Mouse (Mus musculus): ENCODE data around the gene Sec63.
A peak's percentile ranks its signal among the peaks of the same experiment; 100 is the strongest.

Gene Sec63

DNA sequence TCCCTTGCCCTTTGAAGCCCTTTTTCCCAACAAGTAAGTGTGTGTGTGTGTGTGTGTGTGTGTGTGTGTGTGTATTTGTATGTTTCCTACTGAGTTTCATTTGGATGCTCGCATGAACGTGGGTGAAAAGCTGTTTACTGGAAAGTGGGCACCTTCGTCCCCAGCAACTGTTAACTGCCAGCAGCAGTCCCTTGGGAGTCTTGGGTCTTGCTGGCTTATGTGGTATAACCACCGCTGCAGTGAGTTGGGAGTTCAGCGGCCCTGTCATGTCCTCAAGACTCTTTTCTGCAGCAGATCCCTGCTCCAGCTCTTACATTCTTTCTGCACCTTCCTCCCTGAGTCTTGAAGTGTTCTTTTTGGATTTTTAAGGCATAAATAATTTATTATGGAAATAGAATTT lies 65.9 kb downstream of the Sec63 start:
- DNase-seq (ENCODE audit: extremely low read depth, insufficient read length, low spot score) = no peak

- DNase-seq (ENCODE audit: extremely low read depth, insufficient read length, low spot score) = no peak
These were observed 68.7 kb downstream of the Sec63 start for GRCm38 (mm10) chr10:42830007-42830406.

DNA sequence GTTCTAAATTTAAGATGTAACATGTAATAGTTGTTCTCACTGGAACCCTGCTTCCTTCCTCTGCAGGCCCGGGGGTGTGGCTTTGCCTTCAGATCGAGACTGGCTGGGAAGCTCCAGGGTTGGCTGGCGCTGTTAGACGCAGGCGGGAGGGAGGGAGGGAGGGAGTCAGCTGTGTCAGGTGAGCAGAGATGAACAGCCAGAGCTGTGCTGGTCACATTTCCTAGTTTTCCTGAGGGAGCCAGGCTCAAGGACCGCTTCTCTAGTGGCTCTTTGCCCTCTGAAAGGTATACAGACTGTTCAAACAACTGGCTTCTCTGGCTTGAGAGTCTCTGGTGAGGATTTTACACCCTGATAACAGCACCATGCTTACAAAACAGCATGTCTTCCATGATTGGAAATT lies 69.1 kb downstream of the Sec63 start:
- no peak for DNase-seq (ENCODE audit: extremely low read depth, insufficient read length, low spot score)

DNA sequence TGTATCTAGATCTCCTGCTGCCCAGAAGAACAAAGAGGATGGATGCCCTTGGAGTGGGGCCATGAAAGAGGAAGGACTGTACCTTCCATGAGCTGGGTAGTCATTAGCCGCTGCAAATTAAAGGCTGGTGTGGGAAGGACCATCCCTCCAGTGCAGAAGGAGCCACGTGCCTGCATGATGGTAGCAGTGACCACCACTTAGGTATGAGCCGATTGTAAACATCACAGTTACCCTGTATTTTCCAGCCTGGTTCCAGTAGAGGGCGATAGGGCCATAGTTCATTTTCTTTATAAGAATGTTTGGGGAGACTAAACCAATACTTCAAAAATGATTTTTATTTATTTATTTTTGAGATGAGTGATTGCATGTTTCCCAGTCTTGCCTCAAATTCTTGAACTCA lies 71.4 kb downstream of the Sec63 start:
- DNase-seq (ENCODE audit: extremely low read depth, insufficient read length, low spot score) = no peak

DNA sequence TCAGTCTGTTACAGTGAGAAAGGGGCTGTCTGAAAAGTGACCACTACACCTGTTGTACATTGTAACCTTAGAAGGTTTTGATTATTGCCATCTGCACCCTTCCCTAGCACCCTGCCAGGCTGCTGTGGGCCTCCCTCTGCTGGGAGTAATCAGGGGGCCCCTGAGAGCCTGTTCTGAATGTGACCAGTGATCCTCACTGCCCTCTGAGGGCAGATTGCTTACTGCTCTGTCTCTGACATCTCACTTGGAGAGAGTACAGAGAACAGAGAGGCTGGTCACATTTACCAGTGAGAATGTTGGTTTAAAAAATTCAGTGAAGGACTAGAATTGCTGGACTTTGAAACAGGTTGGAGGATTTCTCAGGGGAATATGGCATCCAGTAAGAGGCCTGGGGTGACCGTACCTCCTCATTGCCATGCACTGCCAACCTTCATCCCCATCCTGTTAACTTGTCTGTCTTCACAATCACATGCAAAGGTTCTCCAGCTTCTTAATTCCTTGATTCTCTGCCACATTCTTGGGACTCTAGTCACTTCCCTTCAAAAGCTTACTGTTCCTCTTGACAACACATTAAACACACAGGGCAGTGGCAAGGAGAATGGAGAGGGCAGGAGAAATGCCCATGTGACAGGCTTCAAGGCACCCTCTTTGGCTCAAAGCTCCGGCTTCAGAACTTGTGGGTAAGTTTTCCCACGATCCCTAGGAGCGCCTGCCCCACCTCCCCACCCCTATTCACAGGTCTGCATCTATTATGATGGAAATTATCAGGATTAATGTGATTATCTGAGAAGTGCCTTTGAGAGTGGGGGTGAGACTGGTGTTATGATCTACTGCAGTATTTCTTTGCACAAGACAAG lies 72.8 kb downstream of the Sec63 start:
- DNase-seq (ENCODE audit: extremely low read depth, insufficient read length, low spot score) = peak; percentile 47

GRCm38 (mm10) chr10:42838106-42838505 lies 76.8 kb downstream of the Sec63 start:
- no peak for DNase-seq (ENCODE audit: extremely low read depth, insufficient read length, low spot score)

DNA sequence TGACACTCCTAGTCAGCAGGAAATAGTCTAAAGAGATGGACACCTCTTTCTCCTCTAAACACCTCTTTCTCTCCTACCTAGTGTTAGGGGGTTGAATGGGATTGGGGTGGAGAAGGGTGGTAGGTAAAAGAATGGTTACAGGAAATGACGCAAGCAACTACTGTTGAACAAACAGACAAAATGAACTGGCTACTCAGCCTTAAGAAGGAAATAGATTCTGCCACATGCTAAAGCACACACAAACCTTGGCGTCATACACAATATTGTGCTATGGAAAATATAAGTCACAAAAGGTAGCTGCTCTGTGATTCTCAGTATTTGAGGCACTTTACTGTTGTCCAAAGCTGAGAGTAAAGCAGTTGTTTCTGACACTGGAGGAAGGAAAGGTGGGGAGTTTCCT lies 77.4 kb downstream of the Sec63 start:
- DNase-seq (ENCODE audit: extremely low read depth, insufficient read length, low spot score) = no peak

DNA sequence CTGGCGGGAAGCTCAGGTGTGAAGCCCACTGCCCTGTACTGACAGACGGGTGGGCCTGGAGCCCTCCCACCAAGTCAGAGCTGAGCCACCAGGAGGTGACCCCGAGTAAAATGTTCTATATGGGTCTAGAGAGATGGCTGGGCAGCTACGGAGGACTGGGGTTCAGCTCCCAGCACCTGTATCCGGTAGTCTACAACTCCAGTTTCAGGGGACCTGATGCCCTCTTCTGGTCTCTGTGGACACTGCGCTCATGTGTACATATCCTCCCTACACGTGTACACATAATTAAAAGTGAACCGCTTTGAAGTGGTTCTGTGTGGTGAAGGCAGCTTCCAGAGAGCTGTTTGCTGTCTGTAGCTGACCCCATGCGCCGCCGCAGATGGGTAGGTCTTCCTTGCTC lies 78.7 kb downstream of the Sec63 start:
- DNase-seq (ENCODE audit: extremely low read depth, insufficient read length, low spot score) = no peak

- DNase-seq (ENCODE audit: extremely low read depth, insufficient read length, low spot score) = no peak
These were observed 80.4 kb downstream of the Sec63 start for GRCm38 (mm10) chr10:42841531-42842195.

- no peak for DNase-seq (ENCODE audit: extremely low read depth, insufficient read length, low spot score)
These were observed 81.1 kb downstream of the Sec63 start for GRCm38 (mm10) chr10:42842358-42842757.

DNA sequence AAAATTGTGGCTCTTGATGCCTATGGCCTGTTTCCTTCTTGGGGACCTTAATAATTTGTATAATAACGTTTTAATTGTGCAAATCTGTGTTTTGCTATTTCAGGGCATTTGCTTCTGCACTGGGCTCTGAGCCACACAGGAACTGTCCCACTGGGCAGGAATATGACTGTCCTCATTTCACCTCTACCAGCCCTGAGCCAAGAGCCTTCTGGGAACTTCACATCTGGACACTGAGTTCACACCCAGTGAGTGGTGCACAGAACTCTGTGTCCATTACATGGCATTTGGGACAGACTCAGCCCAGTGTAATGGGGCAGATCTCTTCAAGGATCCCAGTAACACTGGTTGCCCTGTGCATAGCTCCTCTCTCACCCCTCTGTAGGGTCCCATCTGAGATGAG lies 82.1 kb downstream of the Sec63 start:
- DNase-seq (ENCODE audit: extremely low read depth, insufficient read length, low spot score) = no peak

DNA sequence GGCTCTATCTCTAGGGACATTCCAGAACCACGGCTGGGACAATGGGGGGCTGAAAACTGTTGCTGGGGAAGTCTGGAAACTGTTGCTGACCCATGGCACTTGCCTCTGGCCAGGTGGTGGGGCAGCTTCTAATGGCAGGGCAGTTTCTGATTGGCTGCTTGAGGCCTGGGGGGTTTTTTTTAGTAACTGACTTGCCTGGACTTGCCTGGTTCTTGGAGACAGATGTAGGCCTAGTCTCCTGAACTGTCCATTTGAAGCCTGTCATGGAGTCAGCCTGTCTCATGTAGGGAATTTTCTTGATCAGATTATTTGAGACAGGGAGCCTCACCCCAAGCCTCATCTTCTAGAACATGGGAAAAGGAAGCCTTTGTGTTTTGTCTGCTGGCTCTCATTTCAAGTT lies 84.2 kb downstream of the Sec63 start:
- DNase-seq (ENCODE audit: extremely low read depth, insufficient read length, low spot score) = no peak

- no peak for DNase-seq (ENCODE audit: extremely low read depth, insufficient read length, low spot score)
These were observed 87.1 kb downstream of the Sec63 start for GRCm38 (mm10) chr10:42848179-42849080.

DNA sequence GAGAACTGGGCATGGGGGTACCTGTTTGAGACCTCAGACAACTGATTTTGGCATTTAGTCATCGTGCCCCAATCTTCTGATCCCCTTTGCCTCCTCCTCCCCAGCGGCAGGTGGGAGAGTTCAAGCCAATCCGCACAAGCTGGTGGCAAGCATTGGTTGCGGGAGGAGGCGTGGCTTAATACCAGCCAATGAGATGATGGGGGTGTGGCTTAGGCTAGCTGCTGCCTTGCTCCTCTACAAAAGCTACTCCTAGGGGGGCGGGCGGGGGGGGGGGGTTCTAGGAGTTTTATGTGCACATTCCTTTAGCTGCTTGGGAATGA lies 87.7 kb downstream of the Sec63 start:
- no peak for DNase-seq (ENCODE audit: extremely low read depth, insufficient read length, low spot score)

DNA sequence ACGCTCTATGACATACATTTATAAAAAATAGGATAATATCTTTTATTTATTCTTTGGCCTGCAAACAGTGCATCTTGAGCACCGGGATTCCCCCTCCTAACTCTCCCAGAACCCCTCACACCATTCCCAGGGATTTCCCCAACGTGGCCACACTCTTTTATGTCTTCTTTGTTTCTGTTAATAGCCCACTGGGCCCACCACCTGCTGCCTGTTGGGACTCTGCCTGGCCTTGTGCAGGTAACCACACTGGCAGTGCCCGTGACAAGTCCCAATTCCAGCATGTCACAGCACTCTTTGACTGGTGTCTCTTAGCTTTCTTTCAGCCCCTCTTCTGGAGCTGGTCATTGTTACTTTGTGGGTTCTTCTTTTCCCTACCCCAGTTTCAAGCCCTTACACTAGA lies 93.5 kb downstream of the Sec63 start:
- no peak for DNase-seq (ENCODE audit: extremely low read depth, insufficient read length, low spot score)

DNA sequence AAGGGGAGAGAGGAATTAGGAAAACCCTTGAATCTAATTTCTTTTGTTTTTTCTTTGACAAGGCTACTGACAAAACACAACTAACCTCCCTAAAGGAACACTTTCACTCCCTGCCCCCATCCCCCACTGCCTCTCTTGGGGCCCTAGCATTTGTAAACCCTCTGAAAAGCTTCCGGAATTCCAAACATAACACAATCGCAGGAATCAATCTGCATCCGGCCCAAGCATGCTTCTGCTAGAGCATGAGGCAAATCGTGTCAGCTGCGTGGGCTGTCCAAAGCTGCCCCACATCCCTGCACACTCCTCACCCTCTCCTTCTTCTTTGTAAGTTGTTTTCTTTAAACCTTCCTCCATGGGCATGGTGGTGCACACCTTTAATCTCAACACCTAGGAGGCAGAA lies 94.0 kb downstream of the Sec63 start:
- no peak for DNase-seq (ENCODE audit: extremely low read depth, insufficient read length, low spot score)

- DNase-seq (ENCODE audit: extremely low read depth, insufficient read length, low spot score) = no peak
These were observed 95.3 kb downstream of the Sec63 start for GRCm38 (mm10) chr10:42856574-42856973.

DNA sequence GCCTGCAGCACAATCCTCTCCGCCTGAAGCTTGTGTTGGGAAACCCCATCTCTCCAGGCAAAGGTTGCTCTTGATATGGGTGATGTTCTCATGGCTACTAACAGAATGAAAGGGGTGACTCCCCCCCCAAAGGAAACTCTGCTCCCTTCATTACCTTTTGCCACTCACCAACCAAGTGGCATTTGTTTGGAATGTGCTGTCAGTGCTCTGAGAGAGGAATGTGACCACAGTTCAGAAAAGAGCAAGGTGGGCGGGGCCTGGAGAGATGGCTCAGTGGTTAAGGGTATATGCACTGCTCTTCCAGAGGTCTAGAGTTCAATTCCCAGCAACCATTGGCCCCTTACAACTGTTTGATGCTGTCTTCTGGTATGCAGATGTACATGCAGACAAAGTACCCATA lies 95.7 kb downstream of the Sec63 start:
- no peak for DNase-seq (ENCODE audit: extremely low read depth, insufficient read length, low spot score)

GRCm38 (mm10) chr10:42859781-42860158 lies 98.5 kb downstream of the Sec63 start:
- no peak for DNase-seq (ENCODE audit: extremely low read depth, insufficient read length, low spot score)

DNA sequence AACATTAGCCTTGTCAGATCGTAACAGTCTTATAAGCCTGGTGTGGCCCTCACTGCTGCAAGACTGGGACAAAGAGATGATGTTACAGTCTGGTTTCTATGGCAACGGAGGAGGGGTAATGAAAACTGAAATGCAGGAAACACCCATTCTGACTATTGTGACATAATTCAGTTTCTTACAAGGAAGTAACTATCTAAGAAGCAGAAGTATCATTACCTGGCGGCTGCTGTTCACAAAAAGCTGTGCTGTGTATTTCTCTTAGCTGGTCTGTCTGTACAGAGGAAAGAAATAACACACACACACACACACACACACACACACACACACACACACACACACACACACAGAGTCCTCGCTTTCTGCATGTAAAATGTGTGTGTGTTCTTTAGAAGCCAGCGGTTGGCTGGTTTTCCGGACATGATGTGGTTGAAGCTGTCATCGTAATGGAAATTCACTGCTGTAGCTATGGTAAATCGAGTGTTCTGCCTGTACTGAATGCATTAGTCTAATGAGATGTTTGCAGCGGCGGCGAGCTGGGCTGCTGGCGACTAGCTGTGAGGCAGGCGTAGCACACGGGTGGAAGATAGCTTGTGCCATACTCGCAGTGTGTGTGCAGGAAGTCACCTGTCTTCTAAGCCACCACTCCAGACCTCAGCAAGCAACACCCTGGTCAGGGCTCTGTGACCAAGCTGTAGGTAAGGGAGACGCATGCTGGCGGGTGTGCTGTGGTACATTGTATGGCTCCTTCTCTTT lies 99.0 kb downstream of the Sec63 start, which contains the start of gene Scml4:
Gene Scml4, plus strand, starts transcription at position 212 of the 753 bp plus-strand sequence.
- no peak for DNase-seq (ENCODE audit: extremely low read depth, insufficient read length, low spot score)

- no peak for DNase-seq (ENCODE audit: extremely low read depth, insufficient read length, low spot score)
These were observed 100.2 kb downstream of the Sec63 start for GRCm38 (mm10) chr10:42861446-42861845.
